Comparison of ENCODE assay signal across 8 mouse cellular contexts in the genomic region with DNA sequence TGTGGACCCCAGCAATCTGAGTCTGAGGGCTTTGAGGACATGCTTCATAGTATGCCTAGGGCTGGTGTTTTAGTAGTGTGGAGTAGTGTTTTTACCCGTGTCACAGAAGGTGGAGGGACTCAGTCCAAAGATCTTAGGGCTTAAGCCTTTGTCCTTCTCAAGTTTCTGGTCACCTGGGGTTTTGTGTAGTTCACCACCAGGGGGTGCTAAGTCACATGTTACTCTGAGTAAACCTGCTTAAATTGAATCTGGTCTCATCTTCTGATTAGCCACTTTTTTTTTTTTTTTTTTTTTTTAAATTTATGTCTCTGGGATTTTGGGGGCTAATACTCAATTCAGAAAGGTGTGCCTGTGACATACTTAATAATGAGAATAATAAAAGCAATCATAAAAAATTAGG. TPM values are rescaled to one million over a fixed set of nuclear protein-coding genes. Genes with fewer than 3 reads are reported as not detected.
DNase-seq lines count a peak whose midpoint lies in the region; ATAC-seq and TF ChIP-seq lines count a peak whose summit lies in the region.

No protein-coding gene starts in this region.

- no peak for ATAC-seq in heart, embryonic 12.5 days (ENCODE audit: insufficient number of reproducible peaks, low FRiP score)
- no peak for ATAC-seq in Patski

- H3K9me3 ChIP-seq in heart, embryonic 12.5 days (replicated peaks), result no peaks in the 10 kb centered on the region

- no peaks in the 10 kb centered on the region for H3K36me3 ChIP-seq in heart, embryonic 12.5 days

- H3K27ac ChIP-seq in heart, embryonic 12.5 days (ENCODE audit: poor library complexity, severe bottlenecking), result no peak overlapping the region
- H3K27ac ChIP-seq in cortical plate, adult 2 months (ENCODE audit: insufficient read depth, low read length), result no peak overlapping the region

- no peak overlapping the region for H3K9ac ChIP-seq in heart, embryonic 12.5 days

- CTCF ChIA-PET in Patski (lab: Charles Lee), result interaction anchor here (1.0 kb wide), 1 partner anchor 13 kb away, joined by 3 read pairs; no protein-coding TSS in a partner anchor

- TF ChIP-seq POLR2A in cortical plate, adult 2 months (IDR thresholded peaks at IDR 0.05; ENCODE audit: extremely low read depth, insufficient read depth, low read length), result no peak

- H3K27me3 ChIP-seq in heart, embryonic 12.5 days (replicated peaks), result peaks cover 17% of the 10 kb centered on the region
- H3K27me3 ChIP-seq in Patski, result no peaks in the 10 kb centered on the region

- DNase-seq in heart, adult 11 months, result peak; percentile 64
- DNase-seq in 416B (ENCODE audit: low read depth), result peak; percentile 70
- no peak for DNase-seq in Patski (ENCODE audit: low read depth, low spot score)
- DNase-seq in kidney, postnatal 14 days, result peak; percentile 66
- peak; percentile 69 for DNase-seq in lung, postnatal 10 days
- DNase-seq in telencephalon, adult 2 months (ENCODE audit: low read depth, low spot score), result peak; percentile 19

- peak; percentile 63 for TF ChIP-seq CTCF in Patski (IDR thresholded peaks at IDR 0.05)
- TF ChIP-seq CTCF in cortical plate, adult 2 months (IDR thresholded peaks at IDR 0.05; ENCODE audit: extremely low read depth, insufficient read depth, low read length), result peak; percentile 36; the same call in 1 of the 2 replicates

- H3K4me3 ChIP-seq in heart, embryonic 12.5 days, result no peak overlapping the region
- no peak overlapping the region for H3K4me3 ChIP-seq in cortical plate, adult 2 months (ENCODE audit: insufficient read depth, low read length)

- H3K4me1 ChIP-seq in heart, embryonic 12.5 days (replicated peaks), result peaks cover 5% of the 10 kb centered on the region
- no peaks in the 10 kb centered on the region for H3K4me1 ChIP-seq in cortical plate, adult 2 months (ENCODE audit: control insufficient read depth, insufficient read depth, low read length)

- WGBS in heart, embryonic 12.5 days, result 8% methylated on average over 1 of the region's 1 CpGs

- in situ Hi-C loops in Patski (cut with MboI; ENCODE audit: low pct_unique_long_range_greater_than_20kb), result loop anchor here (5.0 kb wide), 1 partner anchor 101 kb away; no protein-coding TSS in a partner anchor

- H3K4me2 ChIP-seq in heart, embryonic 12.5 days, result no peak overlapping the region

- POLR2A ChIA-PET in Patski (lab: Charles Lee), result no interaction called here

RNA-seq across cellular contexts. Expression of gene Gm45337, which starts 1.6 kb away (rescaled TPM):
- not detected in 2 replicates for polyA plus RNA-seq in heart, embryonic 12.5 days (2016; fragmentation: Nextera tagmentation; extraction: Ambion mirVana)
- not detected for polyA plus RNA-seq in Patski (2021)
- not detected in 2 replicates for polyA plus RNA-seq in cortical plate, adult 2 months (2012; rRNA removed)

RNA-seq across cellular contexts. Expression of gene Gm39115, which starts 10.2 kb away (rescaled TPM):
- polyA plus RNA-seq in heart, embryonic 12.5 days (2016; fragmentation: Nextera tagmentation; extraction: Ambion mirVana), result not detected in 2 replicates
- not detected for polyA plus RNA-seq in Patski (2021)
- polyA plus RNA-seq in cortical plate, adult 2 months (2012; rRNA removed), result not detected in 2 replicates

RNA-seq across cellular contexts. Expression of gene Gm29735, which starts 10.9 kb away (rescaled TPM):
- not detected in 2 replicates for polyA plus RNA-seq in heart, embryonic 12.5 days (2016; fragmentation: Nextera tagmentation; extraction: Ambion mirVana)
- not detected for polyA plus RNA-seq in Patski (2021)
- not detected in 2 replicates for polyA plus RNA-seq in cortical plate, adult 2 months (2012; rRNA removed)

RNA-seq across cellular contexts. Expression of gene Gm4553, which starts 19.5 kb away (rescaled TPM):
- polyA plus RNA-seq in heart, embryonic 12.5 days (2016; fragmentation: Nextera tagmentation; extraction: Ambion mirVana), result not detected in 2 replicates
- polyA plus RNA-seq in Patski (2021), result not detected
- polyA plus RNA-seq in cortical plate, adult 2 months (2012; rRNA removed), result not detected in 2 replicates

RNA-seq across cellular contexts. Expression of gene Gm45618, which starts 25.5 kb away (rescaled TPM):
- polyA plus RNA-seq in heart, embryonic 12.5 days (2016; fragmentation: Nextera tagmentation; extraction: Ambion mirVana), result not detected in 2 replicates
- polyA plus RNA-seq in Patski (2021), result not detected
- not detected in 2 replicates for polyA plus RNA-seq in cortical plate, adult 2 months (2012; rRNA removed)
